Mouse (Mus musculus) gastrocnemius, adult 2 months (tissue): Measurements from ENCODE around the gene Klrg1. TPM values are rescaled to one million over a fixed set of nuclear protein-coding genes. Genes with fewer than 3 reads are reported as not detected.

ENCODE experiments used
- DNase-seq: peaks from one replicate; pipeline ENCODE4 v3.0.0; 2022
- H3K27ac ChIP-seq: fragments of 200-600 bp; 2 replicates; pipeline ENCODE4 v1.8.1; 2022; ENCODE audit warnings: mild to moderate bottlenecking
- H3K4me3 ChIP-seq: fragments of 200-600 bp; 2 replicates; pipeline ENCODE4 v1.8.1; 2022; ENCODE audit warnings: mild to moderate bottlenecking, moderate library complexity
- CTCF ChIP-seq: fragments of 200-600 bp; IDR thresholded peaks from 2 replicates; pipeline ENCODE4 v1.8.1; 2022; ENCODE audit warnings: antibody characterized with exemption, mild to moderate bottlenecking, moderate library complexity
- intact Hi-C: fragments of 180-260 bp; cut with DNase I; formaldehyde crosslinking; loops from one replicate; pipeline ENCODE4 v1.15.1; 2025
- total RNA-seq, 2 experiments: library from RNA; stranded (reverse); gene quantifications; 2 replicates each; pipeline ENCODE4 v1.2.3; 2021

Gene Klrg1
- total RNA-seq, 2 experiments from 2014 or later = not detected

DNA sequence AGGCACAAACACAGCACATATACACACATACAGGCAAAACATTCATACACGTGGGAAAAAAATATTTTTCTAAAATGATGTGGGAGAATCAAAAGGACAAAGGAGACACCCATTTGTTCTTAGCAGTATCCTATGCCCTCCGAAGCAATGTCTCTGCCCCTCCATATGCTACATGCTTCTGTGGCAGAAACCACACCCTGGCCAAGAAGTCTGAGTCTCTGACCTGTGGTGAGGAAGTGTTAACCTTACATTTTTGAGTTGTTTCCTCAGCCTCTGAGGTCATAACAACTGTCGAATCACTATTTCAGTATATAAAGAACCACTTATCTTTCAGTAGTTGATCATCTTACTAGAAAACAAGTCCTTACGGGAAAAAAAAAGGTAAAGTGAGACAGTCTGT is 20.0 kb upstream of the Klrg1 start:
- TF ChIP-seq CTCF = no peak
- no peak for DNase-seq

DNA sequence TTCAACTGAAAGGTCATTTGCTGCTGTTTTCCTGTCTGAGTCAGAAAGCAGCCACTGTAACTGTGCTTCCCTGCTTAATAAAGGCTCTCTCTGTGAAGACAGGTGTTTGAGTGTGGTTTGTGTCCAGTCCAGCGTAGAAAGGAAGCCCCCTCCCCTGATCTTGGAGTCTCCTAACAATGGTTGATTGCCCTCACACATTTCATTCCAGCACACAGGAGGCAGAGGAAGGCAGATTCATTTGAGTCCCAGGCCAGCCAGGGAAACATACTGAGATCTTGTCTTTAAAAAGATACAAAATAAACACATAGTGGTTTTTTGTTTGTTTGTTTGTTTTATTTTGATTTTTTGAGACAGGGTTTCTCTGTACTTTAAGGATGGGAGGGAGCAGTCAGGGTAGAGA is 19.4 kb upstream of the Klrg1 start:
- DNase-seq = no peak
- intact Hi-C loops = loop anchor here (5.0 to 10.0 kb wide), 2 partner anchors 740 to 1027 kb away; no protein-coding TSS in a partner anchor
- TF ChIP-seq CTCF = no peak
- Histone ChIP-seq H3K4me3 (no peak overlapping the region), H3K27ac (no peak overlapping the region)

More for the DNA sequence above, 20.0 kb upstream of the Klrg1 start:
- intact Hi-C loops = loop anchor here (5.0 to 10.0 kb wide), 2 partner anchors 740 to 1028 kb away; no protein-coding TSS in a partner anchor
- no peak overlapping the region for H3K4me3 ChIP-seq
- no peak overlapping the region for H3K27ac ChIP-seq

DNA sequence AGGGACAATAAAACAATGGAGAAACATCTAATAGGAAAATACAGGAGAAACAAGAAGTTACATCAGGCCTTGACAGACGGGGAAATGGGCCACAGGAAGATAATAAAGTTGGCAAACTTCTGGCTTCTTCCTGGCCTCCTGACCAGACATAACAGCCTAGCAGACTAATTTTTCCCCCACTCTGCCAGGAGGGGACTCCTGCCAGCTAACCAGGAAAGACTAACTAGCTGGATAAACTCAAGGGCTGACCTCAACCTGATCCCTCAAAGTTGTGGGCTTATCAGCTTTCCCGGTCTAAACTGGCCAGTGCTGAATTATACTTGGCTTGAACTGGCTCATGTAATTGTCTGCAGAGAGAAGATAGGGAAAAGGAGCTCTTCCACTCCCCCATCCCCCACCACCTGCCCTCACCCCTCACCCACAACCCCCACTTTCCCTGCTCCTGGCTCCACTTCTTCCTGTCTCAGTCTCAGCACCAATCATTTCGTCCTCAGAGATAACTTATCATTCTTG is 17.0 kb upstream of the Klrg1 start:
- intact Hi-C loops = loop anchor here (5.0 to 10.0 kb wide), 2 partner anchors 737 to 1025 kb away; no protein-coding TSS in a partner anchor
- DNase-seq = no peak
- H3K4me3 ChIP-seq = no peak overlapping the region
- TF ChIP-seq CTCF = no peak
- no peak overlapping the region for H3K27ac ChIP-seq

DNA sequence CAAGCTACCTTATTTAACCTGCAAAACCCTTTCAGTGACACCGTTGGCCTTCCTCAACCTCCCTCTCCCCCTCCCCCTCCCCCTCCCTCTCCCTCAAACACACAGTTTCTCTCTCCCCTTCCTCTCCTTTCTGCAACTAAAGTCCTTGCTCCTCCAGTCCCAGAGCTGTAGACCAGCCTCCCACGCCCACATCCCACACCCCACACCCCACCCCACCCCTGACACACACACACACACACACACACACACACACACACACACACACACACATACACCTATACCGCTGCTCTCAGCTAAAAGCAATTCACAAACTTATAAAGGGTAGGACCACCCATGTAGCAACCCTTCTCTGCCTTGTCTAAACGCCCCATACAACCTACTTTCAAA is 15.5 kb upstream of the Klrg1 start:
- intact Hi-C loops = no loop called here
- no peak for DNase-seq
- Histone ChIP-seq H3K27ac (no peak overlapping the region), H3K4me3 (no peak overlapping the region)
- TF ChIP-seq CTCF = no peak

DNA sequence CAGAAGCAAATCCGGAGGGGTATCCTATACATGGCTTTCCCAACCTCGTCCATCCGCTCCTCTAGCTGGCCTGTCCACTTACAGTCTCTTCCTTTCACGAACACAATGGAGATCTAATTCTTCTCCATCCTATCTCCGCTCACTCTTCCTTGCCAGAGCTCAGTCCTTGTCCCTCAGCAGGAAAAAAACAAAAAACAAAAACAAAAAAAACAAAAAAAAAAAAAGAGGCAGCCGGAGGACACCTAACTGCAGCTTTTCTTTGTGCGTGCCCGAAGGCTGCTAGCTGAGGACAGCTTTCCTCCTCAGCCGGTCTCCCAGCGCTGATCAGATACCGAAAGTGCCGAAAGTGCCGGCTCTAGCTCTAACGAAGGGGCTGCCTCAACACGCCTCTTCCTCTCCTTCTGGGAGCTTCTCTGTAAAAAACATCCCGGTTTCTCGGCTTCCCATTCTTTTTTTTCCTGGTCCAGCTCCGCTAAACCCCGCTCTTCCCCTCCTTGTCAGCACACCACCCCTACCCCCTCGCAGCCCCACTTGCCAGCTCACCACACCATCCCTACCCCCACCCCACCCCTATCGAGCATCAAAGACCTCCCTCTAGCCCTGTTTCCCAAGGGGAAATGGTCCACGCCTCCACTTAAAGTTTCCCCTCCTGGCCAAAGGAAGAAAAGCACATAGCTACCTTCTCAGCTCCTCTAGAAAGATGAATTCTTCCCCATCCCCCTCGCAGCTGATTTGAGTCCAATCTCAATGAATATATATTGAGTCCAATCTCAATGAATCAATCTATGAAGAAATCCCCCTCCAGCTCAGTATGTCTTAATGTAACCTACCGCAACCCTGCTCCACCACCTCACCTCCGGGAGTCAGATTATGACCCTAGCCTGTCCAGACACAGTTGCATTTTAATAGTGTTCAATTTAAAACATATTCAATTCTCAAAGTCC is 14.9 kb upstream of the Klrg1 start:
- no peak for DNase-seq
- no peak for TF ChIP-seq CTCF
- H3K27ac ChIP-seq = peak overlapping the region; percentile 40
- peak overlapping the region; percentile 71 for H3K4me3 ChIP-seq
- intact Hi-C loops = no loop called here

DNA sequence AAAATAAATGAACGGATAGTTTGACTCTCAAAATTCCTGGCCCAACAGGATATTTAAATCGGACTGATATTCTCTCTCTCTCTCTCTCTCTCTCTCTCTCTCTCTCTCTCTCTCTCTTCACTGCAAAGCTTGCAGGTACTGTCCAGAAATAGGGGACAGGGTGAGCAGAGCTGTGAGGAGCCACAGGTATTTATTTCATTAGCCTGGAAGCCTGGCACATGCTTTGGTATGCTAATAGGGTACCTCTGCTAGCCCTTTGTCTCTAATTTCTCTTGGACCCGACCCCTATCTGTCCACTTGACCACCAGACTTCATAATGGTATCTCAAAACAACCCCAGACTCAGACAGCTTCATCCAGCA is 14.2 kb upstream of the Klrg1 start:
- intact Hi-C loops = no loop called here
- no peak for TF ChIP-seq CTCF
- no peak for DNase-seq
- Histone ChIP-seq H3K27ac (no peak overlapping the region), H3K4me3 (peak overlapping the region; percentile 71)

DNA sequence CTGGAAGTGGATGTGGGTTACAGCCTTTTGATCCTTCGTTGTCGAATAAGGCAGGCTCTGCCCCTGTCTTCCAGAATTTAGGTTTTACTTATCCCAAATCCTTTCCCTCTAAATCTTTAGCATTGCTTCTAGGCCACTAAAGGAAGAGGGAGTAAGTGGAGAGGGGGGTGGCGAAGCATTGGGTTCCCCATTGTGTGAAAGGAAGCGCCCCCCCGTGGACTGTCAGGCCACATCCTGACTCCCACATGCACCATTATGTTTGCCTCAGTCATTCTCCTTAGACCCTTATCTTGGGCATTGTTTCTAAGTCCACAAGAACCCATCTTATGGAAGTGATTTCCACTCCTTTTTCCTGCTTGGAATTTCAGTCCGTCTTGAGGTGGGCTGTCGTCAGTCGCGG is 12.6 kb upstream of the Klrg1 start:
- intact Hi-C loops = no loop called here
- no peak for TF ChIP-seq CTCF
- no peak overlapping the region for H3K4me3 ChIP-seq
- H3K27ac ChIP-seq = no peak overlapping the region
- no peak for DNase-seq

DNA sequence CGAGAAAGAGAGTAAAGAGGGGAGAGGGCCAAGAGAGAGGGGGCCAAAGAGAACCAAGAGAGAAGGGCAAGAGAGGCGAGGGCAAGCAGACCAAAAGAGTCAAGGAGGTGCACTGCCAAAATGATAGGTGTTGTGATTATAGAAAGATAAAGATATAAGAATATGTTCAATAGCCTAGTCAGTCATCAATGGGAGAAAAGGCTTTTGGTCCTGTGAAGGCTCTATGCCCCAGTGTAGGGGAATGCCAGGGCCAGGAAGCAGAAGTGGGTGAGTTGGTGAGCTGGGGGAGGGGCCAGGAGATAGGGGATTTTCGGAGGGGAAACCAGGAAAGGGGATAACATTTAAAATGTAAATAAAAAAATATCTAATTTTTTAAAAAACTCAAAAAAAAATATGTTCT is 11.6 kb upstream of the Klrg1 start:
- no peak overlapping the region for H3K27ac ChIP-seq
- TF ChIP-seq CTCF = no peak
- DNase-seq = no peak
- intact Hi-C loops = no loop called here
- H3K4me3 ChIP-seq = no peak overlapping the region

DNA sequence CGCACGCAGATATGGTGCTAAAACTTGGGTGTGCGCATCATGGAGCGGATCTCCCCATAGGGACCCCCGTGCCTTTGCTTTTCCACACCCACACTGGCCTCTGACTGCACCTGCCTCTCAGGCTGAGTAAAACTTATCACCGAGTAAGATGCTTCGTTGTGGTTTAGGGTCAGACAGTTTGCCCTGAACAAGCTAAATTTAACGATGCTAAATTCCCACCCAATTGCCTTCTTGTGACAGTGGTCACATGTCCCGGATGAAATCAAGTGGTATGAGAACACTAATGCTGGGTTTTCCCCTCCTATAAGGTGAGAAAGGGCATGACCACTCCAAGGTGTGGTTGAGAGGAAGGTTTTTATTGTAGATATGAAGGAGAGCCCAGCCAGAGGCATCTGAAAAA is 11.1 kb upstream of the Klrg1 start:
- no peak for TF ChIP-seq CTCF
- intact Hi-C loops = no loop called here
- no peak overlapping the region for H3K4me3 ChIP-seq
- no peak for DNase-seq
- no peak overlapping the region for H3K27ac ChIP-seq

DNA sequence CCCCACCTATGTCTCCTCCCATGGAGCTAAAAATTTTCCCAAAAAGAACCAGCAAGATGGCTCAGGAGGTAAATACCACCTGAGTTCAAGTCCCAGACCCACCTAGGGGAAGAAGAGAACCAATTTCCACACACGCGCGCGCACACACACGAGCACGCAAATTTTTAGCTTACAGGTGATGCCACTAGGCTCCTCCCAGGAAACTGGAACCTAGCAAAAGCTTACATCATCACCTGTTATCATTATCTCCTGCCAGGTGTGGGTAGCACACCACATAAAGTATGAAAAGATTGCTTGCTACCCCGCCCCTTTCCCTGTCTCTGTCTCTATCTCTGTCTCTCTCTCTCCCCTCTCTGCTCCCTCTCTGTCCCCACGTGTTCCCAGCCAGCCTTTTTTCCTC is 10.4 kb upstream of the Klrg1 start:
- DNase-seq = no peak
- intact Hi-C loops = no loop called here
- H3K27ac ChIP-seq = no peak overlapping the region
- TF ChIP-seq CTCF = no peak
- no peak overlapping the region for H3K4me3 ChIP-seq

DNA sequence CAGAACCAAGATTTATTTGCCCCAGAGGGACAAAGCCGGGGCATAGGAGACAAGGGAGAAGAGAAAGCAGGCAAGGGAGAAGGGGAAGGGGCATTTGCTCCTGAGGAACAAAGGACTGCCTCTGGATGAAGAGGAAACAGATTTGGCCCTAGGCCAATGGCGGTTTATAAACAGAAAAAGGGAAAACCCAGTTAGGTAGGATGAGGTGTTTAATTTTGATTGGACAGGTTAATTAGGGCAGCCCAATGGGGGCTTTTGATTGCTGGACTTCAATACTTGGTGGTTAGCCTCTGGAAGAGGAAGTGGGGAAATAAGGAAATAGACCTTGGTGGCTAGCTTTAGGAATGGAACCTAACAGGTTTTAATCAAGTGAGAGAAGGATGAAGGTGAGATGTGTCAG is 9.5 kb upstream of the Klrg1 start:
- Histone ChIP-seq H3K4me3 (no peak overlapping the region), H3K27ac (no peak overlapping the region)
- no peak for TF ChIP-seq CTCF
- intact Hi-C loops = no loop called here
- no peak for DNase-seq

DNA sequence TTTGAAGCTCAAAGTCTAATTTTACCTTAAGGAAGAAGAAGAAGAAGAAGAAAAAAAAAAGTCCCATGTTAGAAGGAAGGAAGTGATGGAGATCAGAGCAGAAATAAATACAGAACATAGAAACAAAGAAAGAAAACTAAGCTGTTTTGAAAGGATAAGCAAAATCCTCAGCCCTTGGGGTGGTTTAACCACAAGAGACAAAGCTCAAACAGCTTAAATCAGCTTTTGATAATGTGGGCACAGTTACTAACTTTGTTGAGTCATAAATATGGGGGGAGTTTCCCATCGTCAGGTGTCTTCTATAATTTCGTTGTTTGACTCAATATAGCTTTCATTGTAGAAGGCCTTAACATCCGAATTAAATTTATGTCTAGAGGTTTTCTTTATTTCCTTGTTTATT is 9.1 kb upstream of the Klrg1 start:
- intact Hi-C loops = no loop called here
- Histone ChIP-seq H3K27ac (no peak overlapping the region), H3K4me3 (no peak overlapping the region)
- no peak for DNase-seq
- no peak for TF ChIP-seq CTCF

DNA sequence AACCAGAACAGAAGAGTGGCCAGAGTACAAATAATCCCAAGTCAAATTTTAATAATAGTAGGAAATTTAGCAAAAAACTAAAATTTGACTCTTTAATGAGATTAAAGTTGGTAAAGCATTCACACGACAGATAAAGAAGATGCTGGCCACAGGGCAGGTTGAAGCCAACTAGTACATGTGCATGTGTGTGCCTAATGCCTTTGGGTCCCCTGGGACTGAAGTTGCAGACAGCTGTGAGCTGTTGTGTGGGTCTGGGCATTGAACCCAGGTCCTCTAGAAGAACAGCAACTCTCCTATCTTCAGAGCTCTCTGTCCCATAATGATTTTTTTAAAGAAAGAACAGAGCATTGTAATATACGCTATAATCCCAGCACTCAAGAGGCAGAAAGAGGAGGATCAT is 8.6 kb upstream of the Klrg1 start:
- intact Hi-C loops = no loop called here

DNA sequence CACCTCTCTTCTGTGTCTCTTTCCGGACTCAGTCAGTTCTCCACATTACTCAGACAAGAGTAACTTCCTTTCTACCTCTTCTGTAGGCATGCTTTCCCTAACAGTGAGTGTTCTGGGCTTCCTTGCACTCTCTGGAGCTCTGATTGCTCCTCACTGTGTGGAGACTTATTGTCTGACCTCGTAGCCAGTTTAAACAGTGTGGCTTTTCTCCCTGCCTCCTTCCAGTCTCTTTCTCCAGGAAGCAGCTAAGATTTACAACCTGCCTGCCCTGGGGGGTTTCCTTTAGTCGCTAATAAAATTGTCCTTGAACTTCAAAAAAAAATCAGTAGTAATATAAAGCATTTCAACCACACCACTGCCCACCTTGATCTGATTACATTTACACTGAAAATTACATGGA is 7.6 kb upstream of the Klrg1 start:
- DNase-seq = no peak
- intact Hi-C loops = no loop called here
- H3K4me3 ChIP-seq = no peak overlapping the region
- no peak overlapping the region for H3K27ac ChIP-seq
- TF ChIP-seq CTCF = no peak

More for the DNA sequence above, 8.6 kb upstream of the Klrg1 start:
- no peak for DNase-seq
- no peak for TF ChIP-seq CTCF
- H3K4me3 ChIP-seq = no peak overlapping the region
- no peak overlapping the region for H3K27ac ChIP-seq
